Mouse (Mus musculus): ENCODE data around the gene Cdkl3. TPM values are rescaled to one million over a fixed set of nuclear protein-coding genes. Genes with fewer than 3 reads are reported as not detected.

Gene Cdkl3
- polyA plus RNA-seq, 1 experiment: 21.9 TPM

DNA sequence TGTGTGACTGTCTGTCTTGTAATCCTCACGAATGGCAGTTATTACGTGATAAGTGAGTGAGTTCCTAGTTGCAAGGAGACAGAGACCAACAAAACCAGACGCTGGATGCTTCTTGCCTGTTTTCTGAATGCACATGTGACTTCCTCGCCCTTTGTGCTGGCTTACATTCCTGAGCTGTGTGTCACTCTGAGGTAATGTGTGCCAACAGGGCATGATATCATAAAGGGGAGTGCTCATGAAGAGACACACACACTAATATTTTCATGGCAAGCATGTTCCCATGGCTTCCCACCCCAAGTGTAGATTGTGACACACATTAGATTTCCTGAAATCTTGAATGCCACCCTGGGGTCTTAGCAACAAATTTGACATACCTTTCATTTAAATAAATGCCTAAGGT is 73.9 kb downstream of the Cdkl3 start:
- no peak overlapping the region for H3K4me3 ChIP-seq (ENCODE audit: insufficient read depth, low read depth, low read length)
- peaks cover 5% of the 10 kb centered on the region; the same call in 1 of the 2 replicates for H3K4me1 ChIP-seq (ENCODE audit: control insufficient read depth, insufficient read depth, insufficient read length, low read length)
- H3K27ac ChIP-seq (replicated peaks; ENCODE audit: low read depth, low read length): no peak overlapping the region

GRCm38 (mm10) chr11:52079978-52080377 is 76.0 kb downstream of the Cdkl3 start:
- Histone ChIP-seq H3K4me3 (ENCODE audit: insufficient read depth, low read depth, low read length) (no peak overlapping the region), H3K27ac (replicated peaks; ENCODE audit: low read depth, low read length) (no peak overlapping the region), H3K4me1 (ENCODE audit: control insufficient read depth, insufficient read depth, insufficient read length, low read length) (peaks cover 5% of the 10 kb centered on the region; the same call in 1 of the 2 replicates)

DNA sequence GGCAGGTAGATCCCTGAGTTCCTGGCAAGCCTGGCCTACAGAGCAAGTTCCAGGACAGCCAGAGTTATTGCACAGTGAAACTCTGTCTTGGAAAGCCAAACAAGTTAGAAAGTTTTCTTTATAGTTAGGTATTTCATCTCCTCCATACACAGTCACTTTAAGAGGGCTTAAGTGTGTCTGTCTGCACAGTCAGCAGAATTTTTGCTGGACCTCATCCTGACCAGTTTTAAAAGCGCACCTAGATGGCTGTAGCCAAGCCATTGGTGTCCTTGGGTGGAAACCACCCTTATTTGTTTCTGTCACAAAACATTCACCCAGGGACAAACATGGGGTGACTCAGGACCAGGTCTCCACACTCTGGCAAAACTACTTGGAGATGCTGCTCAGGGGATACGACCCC is 76.6 kb downstream of the Cdkl3 start:
- Histone ChIP-seq H3K4me1 (ENCODE audit: control insufficient read depth, insufficient read depth, insufficient read length, low read length) (peaks cover 5% of the 10 kb centered on the region; the same call in 1 of the 2 replicates), H3K27ac (replicated peaks; ENCODE audit: low read depth, low read length) (no peak overlapping the region), H3K4me3 (ENCODE audit: insufficient read depth, low read depth, low read length) (no peak overlapping the region)

DNA sequence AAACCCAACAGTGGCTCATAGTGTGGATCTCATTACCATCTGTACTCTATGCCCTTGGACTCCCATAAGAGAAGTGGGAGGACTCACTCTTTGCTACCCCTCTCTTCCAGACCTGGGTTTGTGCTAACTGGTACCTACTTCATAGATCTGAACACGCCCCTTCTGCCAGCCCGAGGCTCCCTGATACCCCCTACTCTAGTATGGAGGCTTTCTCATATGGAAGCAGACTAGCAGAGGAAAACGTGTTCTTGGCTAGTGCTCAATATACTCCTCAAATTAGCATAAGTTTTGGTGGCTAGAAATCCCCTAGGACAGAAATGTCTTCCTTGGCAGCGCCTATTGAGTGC is 81.8 kb downstream of the Cdkl3 start:
- Histone ChIP-seq H3K27ac (replicated peaks; ENCODE audit: low read depth, low read length) (no peak overlapping the region), H3K4me1 (ENCODE audit: control insufficient read depth, insufficient read depth, insufficient read length, low read length) (peaks cover 3% of the 10 kb centered on the region), H3K4me3 (ENCODE audit: insufficient read depth, low read depth, low read length) (no peak overlapping the region)

GRCm38 (mm10) chr11:52086204-52086864 is 82.3 kb downstream of the Cdkl3 start:
- peaks cover 3% of the 10 kb centered on the region for H3K4me1 ChIP-seq (ENCODE audit: control insufficient read depth, insufficient read depth, insufficient read length, low read length)
- H3K4me3 ChIP-seq (ENCODE audit: insufficient read depth, low read depth, low read length): no peak overlapping the region
- H3K27ac ChIP-seq (replicated peaks; ENCODE audit: low read depth, low read length): no peak overlapping the region

DNA sequence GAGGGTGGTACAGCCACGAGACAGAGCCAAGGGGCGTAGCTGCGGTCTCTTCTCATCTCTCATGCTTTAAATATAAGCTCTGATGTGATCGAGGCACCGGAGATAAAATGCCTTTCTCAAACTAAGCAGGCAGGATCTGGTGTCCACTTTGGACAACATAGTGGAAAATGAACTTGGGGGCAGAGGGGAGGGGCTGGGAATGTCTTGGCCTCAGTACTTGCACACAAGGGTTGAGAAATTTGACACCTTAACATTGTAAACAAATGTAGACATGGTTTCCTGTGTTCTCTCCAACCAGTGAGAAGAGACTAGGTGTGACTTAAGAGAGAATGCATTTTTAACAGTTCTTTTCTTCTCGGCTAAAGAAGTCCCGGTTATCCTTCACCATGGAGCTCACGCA is 85.3 kb downstream of the Cdkl3 start:
- Histone ChIP-seq H3K4me1 (ENCODE audit: control insufficient read depth, insufficient read depth, insufficient read length, low read length) (peaks cover 3% of the 10 kb centered on the region), H3K27ac (replicated peaks; ENCODE audit: low read depth, low read length) (no peak overlapping the region), H3K4me3 (ENCODE audit: insufficient read depth, low read depth, low read length) (no peak overlapping the region)

- H3K4me3 ChIP-seq (ENCODE audit: insufficient read depth, low read depth, low read length): no peak overlapping the region
- H3K27ac ChIP-seq (replicated peaks; ENCODE audit: low read depth, low read length): no peak overlapping the region
Measured at GRCm38 (mm10) chr11:52091261-52091660, 87.2 kb downstream of the Cdkl3 start.

DNA sequence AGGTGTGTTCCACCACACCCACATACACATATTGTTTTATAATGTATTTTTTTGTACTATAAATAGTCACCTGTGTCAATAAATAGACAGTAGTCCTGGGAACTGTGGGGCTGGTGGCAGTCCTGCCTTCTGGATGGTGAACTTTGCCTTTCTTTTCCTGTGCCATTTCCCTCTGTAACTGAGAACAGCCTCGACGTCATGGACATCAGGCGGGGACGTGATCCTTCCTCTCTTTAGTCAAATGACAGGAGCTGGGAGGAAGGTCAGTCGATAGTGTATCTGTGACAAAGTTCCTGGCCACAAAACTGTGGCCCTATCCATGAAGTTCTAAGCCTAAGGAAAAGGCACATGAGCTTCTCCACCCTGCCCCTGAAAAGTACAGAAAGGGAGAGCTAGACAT is 90.5 kb downstream of the Cdkl3 start:
- Histone ChIP-seq H3K4me1 (ENCODE audit: control insufficient read depth, insufficient read depth, insufficient read length, low read length) (peaks cover 11% of the 10 kb centered on the region; the same call in 1 of the 2 replicates), H3K4me3 (ENCODE audit: insufficient read depth, low read depth, low read length) (no peak overlapping the region), H3K27ac (replicated peaks; ENCODE audit: low read depth, low read length) (peak overlapping the region; percentile 96)

More at GRCm38 (mm10) chr11:52091261-52091660, 87.2 kb downstream of the Cdkl3 start:
- peaks cover 8% of the 10 kb centered on the region for H3K4me1 ChIP-seq (ENCODE audit: control insufficient read depth, insufficient read depth, insufficient read length, low read length)

DNA sequence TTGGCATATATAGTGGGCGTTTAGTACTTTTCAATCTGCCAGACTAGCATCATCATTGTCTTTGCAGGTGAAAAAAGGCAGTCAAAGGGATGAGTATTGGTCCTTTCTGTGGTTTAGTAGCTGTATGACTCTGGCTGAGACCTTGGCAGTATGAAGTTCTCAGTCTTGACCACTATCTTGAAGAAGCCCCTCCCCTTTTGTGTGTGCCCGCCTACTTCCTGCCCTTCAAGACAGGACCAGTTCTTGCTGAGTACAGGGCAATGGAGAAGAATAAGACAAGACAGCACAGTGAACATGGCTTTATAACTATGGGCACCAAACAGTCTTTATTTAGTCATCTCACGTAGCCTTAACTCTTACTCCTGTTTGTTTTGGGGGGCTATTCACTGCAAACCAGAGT is 93.0 kb downstream of the Cdkl3 start:
- H3K4me3 ChIP-seq (ENCODE audit: insufficient read depth, low read depth, low read length): no peak overlapping the region
- peaks cover 20% of the 10 kb centered on the region; the same call in 1 of the 2 replicates for H3K4me1 ChIP-seq (ENCODE audit: control insufficient read depth, insufficient read depth, insufficient read length, low read length)
- no peak overlapping the region for H3K27ac ChIP-seq (replicated peaks; ENCODE audit: low read depth, low read length)

DNA sequence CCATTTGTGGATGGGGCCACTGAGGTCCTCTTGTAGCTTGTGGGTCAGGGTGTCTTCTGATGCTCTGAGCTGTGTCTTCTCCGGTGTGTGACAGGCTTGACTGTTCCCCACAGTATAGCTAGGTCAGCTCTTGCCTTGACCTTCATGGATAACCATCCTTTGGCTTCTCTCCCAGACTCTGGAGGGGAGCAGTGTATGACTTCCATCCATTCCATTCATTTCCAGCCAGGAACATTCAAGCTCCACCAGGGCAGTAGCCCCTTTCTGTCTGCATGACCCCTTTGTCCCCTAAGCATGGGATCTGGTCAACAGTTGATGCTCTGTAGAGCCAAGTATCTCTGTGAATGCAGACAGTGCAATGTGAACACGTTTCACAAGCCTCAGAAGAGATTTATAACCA is 93.6 kb downstream of the Cdkl3 start:
- Histone ChIP-seq H3K27ac (replicated peaks; ENCODE audit: low read depth, low read length) (peak overlapping the region; percentile 93), H3K4me3 (ENCODE audit: insufficient read depth, low read depth, low read length) (no peak overlapping the region), H3K4me1 (ENCODE audit: control insufficient read depth, insufficient read depth, insufficient read length, low read length) (peaks cover 20% of the 10 kb centered on the region; the same call in 1 of the 2 replicates)

DNA sequence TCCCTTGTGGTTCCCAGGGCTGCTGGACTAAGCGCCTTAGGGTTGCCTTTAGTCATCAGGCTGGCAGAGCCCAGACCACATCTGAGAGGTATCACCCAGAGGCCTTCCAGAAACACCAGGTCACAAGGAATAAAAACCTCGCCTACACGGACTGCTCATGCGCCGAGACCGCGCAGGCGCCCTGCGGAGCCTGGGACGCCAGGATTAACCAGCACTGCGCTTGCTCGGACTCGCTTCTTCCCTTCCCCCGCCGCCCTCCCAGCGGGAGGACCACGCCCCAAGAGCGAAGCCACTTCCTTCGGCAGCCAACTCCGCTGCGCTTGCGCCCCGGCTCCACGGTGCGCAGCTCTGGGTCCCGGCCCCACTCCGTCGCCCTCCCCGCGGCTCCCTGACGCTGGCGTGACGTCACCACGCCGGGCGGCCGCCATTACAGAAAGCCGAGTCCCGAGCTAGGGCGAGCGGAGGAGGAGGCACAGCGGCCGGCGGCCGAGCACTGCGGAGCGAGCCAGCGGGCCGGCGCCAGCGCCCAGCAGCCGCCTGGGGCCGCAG is 94.5 kb downstream of the Cdkl3 start, which contains the start of gene Ppp2ca:
Gene Ppp2ca, plus strand, starts transcription at position 284 of the 549 bp plus-strand sequence.
- Histone ChIP-seq H3K4me1 (ENCODE audit: control insufficient read depth, insufficient read depth, insufficient read length, low read length) (peaks cover 23% of the 10 kb centered on the region; the same call in 1 of the 2 replicates), H3K4me3 (ENCODE audit: insufficient read depth, low read depth, low read length) (peak within 1 kb of the TSS; percentile 100), H3K27ac (replicated peaks; ENCODE audit: low read depth, low read length) (peak within 1 kb of the TSS; percentile 99)

- Histone ChIP-seq H3K4me1 (ENCODE audit: control insufficient read depth, insufficient read depth, insufficient read length, low read length) (peaks cover 24% of the 10 kb centered on the region), H3K4me3 (ENCODE audit: insufficient read depth, low read depth, low read length) (peak overlapping the region; percentile 100), H3K27ac (replicated peaks; ENCODE audit: low read depth, low read length) (peak overlapping the region; percentile 99)
Measured at GRCm38 (mm10) chr11:52099031-52099761, 95.2 kb downstream of the Cdkl3 start.

- Histone ChIP-seq H3K4me1 (ENCODE audit: control insufficient read depth, insufficient read depth, insufficient read length, low read length) (peaks cover 28% of the 10 kb centered on the region), H3K27ac (replicated peaks; ENCODE audit: low read depth, low read length) (peak overlapping the region; percentile 99), H3K4me3 (ENCODE audit: insufficient read depth, low read depth, low read length) (peak overlapping the region; percentile 100)
Measured at GRCm38 (mm10) chr11:52099771-52100219, 95.8 kb downstream of the Cdkl3 start.

DNA sequence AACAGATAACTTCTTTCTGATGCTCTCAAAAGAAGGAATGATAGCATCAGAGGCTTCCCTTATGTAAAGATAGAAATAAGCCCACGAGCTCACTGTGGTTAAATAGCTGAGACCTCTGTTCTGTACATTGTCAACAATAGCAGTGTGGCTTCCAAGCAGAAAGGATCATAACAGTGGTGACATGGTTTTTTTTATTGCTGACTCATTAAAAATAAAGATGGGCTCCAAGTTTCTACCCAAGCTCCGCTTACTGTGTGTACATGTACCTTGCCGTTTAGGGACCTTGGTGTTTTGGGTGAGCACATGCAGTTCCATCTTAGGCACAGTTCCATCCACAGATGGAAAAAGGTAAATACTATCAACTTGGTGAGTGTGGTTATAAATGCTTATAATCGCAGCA is 99.0 kb downstream of the Cdkl3 start:
- Histone ChIP-seq H3K4me3 (ENCODE audit: insufficient read depth, low read depth, low read length) (no peak overlapping the region), H3K4me1 (ENCODE audit: control insufficient read depth, insufficient read depth, insufficient read length, low read length) (peaks cover 28% of the 10 kb centered on the region), H3K27ac (replicated peaks; ENCODE audit: low read depth, low read length) (no peak overlapping the region)

DNA sequence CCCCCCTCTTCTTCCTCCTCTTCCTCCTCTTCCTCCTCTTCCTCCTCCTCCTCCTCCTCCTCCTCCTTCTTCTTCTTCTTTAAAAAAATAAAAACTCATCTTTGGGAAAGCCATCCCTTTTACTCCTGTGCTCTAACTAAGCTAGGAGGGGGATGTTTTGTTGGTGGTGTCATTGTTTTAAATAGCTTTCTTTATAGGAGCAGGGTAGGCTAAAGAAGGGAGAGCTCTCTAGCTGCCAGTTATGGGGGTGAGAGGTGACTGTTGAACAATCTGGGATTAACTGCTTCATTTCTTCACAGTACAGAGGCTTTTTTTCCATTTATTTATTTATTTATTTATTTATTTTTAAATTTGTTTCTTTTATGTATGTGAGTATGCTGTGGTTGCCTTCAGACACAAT is 101.5 kb downstream of the Cdkl3 start:
- H3K4me3 ChIP-seq (ENCODE audit: insufficient read depth, low read depth, low read length): no peak overlapping the region
- no peak overlapping the region for H3K27ac ChIP-seq (replicated peaks; ENCODE audit: low read depth, low read length)
- peaks cover 29% of the 10 kb centered on the region for H3K4me1 ChIP-seq (ENCODE audit: control insufficient read depth, insufficient read depth, insufficient read length, low read length)

Data from brown adipose tissue, adult 24 weeks (tissue).